Mouse (Mus musculus): ENCODE data around the gene Sema4f. TPM values are rescaled to one million over a fixed set of nuclear protein-coding genes. Genes with fewer than 3 reads are reported as not detected.

Gene Sema4f
- total RNA-seq, 2 experiments from 2014 or later: 0.05 TPM; not detected in 1

GRCm38 (mm10) chr6:82880807-82881206 lies 58.8 kb downstream of the Sema4f start:
- DNase-seq: peak; percentile 40
- intact Hi-C loops (cut with DNase I): no loop called here
- Histone ChIP-seq H3K27ac (peak overlapping the region; percentile 85), H3K4me3 (no peak overlapping the region)
- TF ChIP-seq CTCF (IDR thresholded peaks at IDR 0.05): peak; percentile 54

GRCm38 (mm10) chr6:82879463-82880089 lies 60.0 kb downstream of the Sema4f start:
- peak overlapping the region; percentile 46 for H3K4me3 ChIP-seq
- TF ChIP-seq CTCF (IDR thresholded peaks at IDR 0.05): no peak
- no peak for DNase-seq
- intact Hi-C loops (cut with DNase I): no loop called here
- H3K27ac ChIP-seq: peak overlapping the region; percentile 85

GRCm38 (mm10) chr6:82875509-82875935 lies 64.0 kb downstream of the Sema4f start:
- TF ChIP-seq CTCF (IDR thresholded peaks at IDR 0.05): no peak
- intact Hi-C loops (cut with DNase I): no loop called here
- H3K4me3 ChIP-seq: no peak overlapping the region
- H3K27ac ChIP-seq: peak overlapping the region; percentile 64
- DNase-seq: no peak

GRCm38 (mm10) chr6:82872332-82872707 lies 67.2 kb downstream of the Sema4f start:
- no peak for TF ChIP-seq CTCF (IDR thresholded peaks at IDR 0.05)
- no peak for DNase-seq
- peak overlapping the region; percentile 84 for H3K27ac ChIP-seq
- intact Hi-C loops (cut with DNase I): no loop called here
- H3K4me3 ChIP-seq: no peak overlapping the region

- TF ChIP-seq CTCF (IDR thresholded peaks at IDR 0.05): no peak
- intact Hi-C loops (cut with DNase I): no loop called here
- peak; percentile 52 for DNase-seq
- Histone ChIP-seq H3K27ac (peak overlapping the region; percentile 84), H3K4me3 (no peak overlapping the region)
Observed at GRCm38 (mm10) chr6:82871632-82872331, 67.8 kb downstream of the Sema4f start.

- Histone ChIP-seq H3K27ac (no peak overlapping the region), H3K4me3 (no peak overlapping the region)
- no peak for DNase-seq
- TF ChIP-seq CTCF (IDR thresholded peaks at IDR 0.05): no peak
- intact Hi-C loops (cut with DNase I): no loop called here
Observed at GRCm38 (mm10) chr6:82868476-82868875, 71.1 kb downstream of the Sema4f start.

- TF ChIP-seq CTCF (IDR thresholded peaks at IDR 0.05): peak; percentile 54
- Histone ChIP-seq H3K4me3 (peak overlapping the region; percentile 61), H3K27ac (peak overlapping the region; percentile 98)
- intact Hi-C loops (cut with DNase I): loop anchor here (1.0 to 2.0 kb wide), 3 partner anchors 23 to 113 kb away; no protein-coding TSS in a partner anchor
- peak; percentile 88 for DNase-seq
Observed at GRCm38 (mm10) chr6:82863380-82863874, 76.1 kb downstream of the Sema4f start.

GRCm38 (mm10) chr6:82862475-82862874 lies 77.1 kb downstream of the Sema4f start:
- intact Hi-C loops (cut with DNase I): loop anchor here (2.0 kb wide), 1 partner anchor 112 kb away; no protein-coding TSS in a partner anchor

GRCm38 (mm10) chr6:82862042-82862441 lies 77.5 kb downstream of the Sema4f start:
- H3K4me3 ChIP-seq: peak overlapping the region; percentile 61
- peak overlapping the region; percentile 98 for H3K27ac ChIP-seq
- intact Hi-C loops (cut with DNase I): loop anchor here (2.0 kb wide), 1 partner anchor 111 kb away; no protein-coding TSS in a partner anchor
- no peak for TF ChIP-seq CTCF (IDR thresholded peaks at IDR 0.05)
- peak; percentile 41 for DNase-seq

More at GRCm38 (mm10) chr6:82862475-82862874, 77.1 kb downstream of the Sema4f start:
- Histone ChIP-seq H3K4me3 (peak overlapping the region; percentile 61), H3K27ac (peak overlapping the region; percentile 98)
- TF ChIP-seq CTCF (IDR thresholded peaks at IDR 0.05): no peak
- DNase-seq: peak; percentile 80

Other genes with a start within 250 kb of the Sema4f start
- 10 to 100 TPM; 16.7 to 18.4 TPM for gene Pole4, start 234.4 kb downstream of the Sema4f start, total RNA-seq (2021)
- 100 to 1,000 TPM; 243 to 313 TPM for gene Hk2, start 165.3 kb downstream of the Sema4f start, total RNA-seq (2021)
- gene M1ap, start 7.1 kb upstream of the Sema4f start, total RNA-seq (2021): under 1 TPM in 1 of 2 experiments, not detected in 1; 0.45 TPM
- gene Dok1, start 93.7 kb upstream of the Sema4f start, total RNA-seq (2021): 1 to 10 TPM; 1.3 to 4.1 TPM
- gene Loxl3, start 94.4 kb upstream of the Sema4f start, total RNA-seq (2021): 1 to 10 TPM; 2.1 to 3.5 TPM
- 100 to 1,000 TPM in 1 of 2 experiments, 10 to 100 TPM in 1; 94.5 to 101 TPM for gene Aup1, start 114.8 kb upstream of the Sema4f start, total RNA-seq (2021)
- gene Htra2, start 115.5 kb upstream of the Sema4f start, total RNA-seq (2021): 10 to 100 TPM; 14.1 to 21.5 TPM
- 1 to 10 TPM in 1 of 2 experiments, under 1 TPM in 1; 0.20 to 1.1 TPM for gene Dqx1, start 118.1 kb upstream of the Sema4f start, total RNA-seq (2021)
- not detected for gene Tlx2, start 130.5 kb upstream of the Sema4f start, total RNA-seq (2021)
- 1 to 10 TPM; 8.2 to 8.7 TPM for gene Pcgf1, start 138.1 kb upstream of the Sema4f start, total RNA-seq (2021)
- gene Lbx2, start 146.6 kb upstream of the Sema4f start, total RNA-seq (2021): under 1 TPM in 1 of 2 experiments, not detected in 1; 0.31 TPM
- gene Ccdc142, start 161.8 kb upstream of the Sema4f start, total RNA-seq (2021): under 1 TPM; 0.61 to 0.70 TPM
- gene Gm42688, start 161.8 kb upstream of the Sema4f start, total RNA-seq (2021): 1 to 10 TPM; 1.0 to 1.2 TPM
- 100 to 1,000 TPM in 1 of 2 experiments, 10 to 100 TPM in 1; 94.7 to 121 TPM for gene Mrpl53, start 169.3 kb upstream of the Sema4f start, total RNA-seq (2021)
- gene Mogs, start 175.7 kb upstream of the Sema4f start, total RNA-seq (2021): 1 to 10 TPM; 4.7 to 6.6 TPM
- 10 to 100 TPM; 43.3 to 45.6 TPM for gene Wbp1, start 181.8 kb upstream of the Sema4f start, total RNA-seq (2021)
- 10 to 100 TPM; 13.7 to 16.3 TPM for gene Ino80b, start 185.7 kb upstream of the Sema4f start, total RNA-seq (2021)
- gene Rtkn, start 195.7 kb upstream of the Sema4f start, total RNA-seq (2021): 10 to 100 TPM; 12.2 to 15.3 TPM
- 1 to 10 TPM in 1 of 2 experiments, under 1 TPM in 1; 0.84 to 1.1 TPM for gene Wdr54, start 216.6 kb upstream of the Sema4f start, total RNA-seq (2021)
- under 1 TPM in 1 of 2 experiments, not detected in 1; 0.11 TPM for gene 1700003E16Rik, start 216.6 kb upstream of the Sema4f start, total RNA-seq (2021)
- 100 to 1,000 TPM; 129 to 139 TPM for gene Dctn1, start 226.2 kb upstream of the Sema4f start, total RNA-seq (2021)